Mouse (Mus musculus) lung, postnatal 0 days (tissue): Measurements from ENCODE around the gene Sephs2. TPM values are rescaled to one million over a fixed set of nuclear protein-coding genes. Genes with fewer than 3 reads are reported as not detected.
A peak's percentile ranks its signal among the peaks of the same experiment; 100 is the strongest.

ENCODE experiments used
- ATAC-seq: fragments of 200-750 bp; cut with Nextera tagmentation; 2 replicates; pipeline ENCODE4 v1.8.0; 2017; ENCODE audit warnings: moderate library complexity
- DNase-seq: peaks from one replicate; pipeline ENCODE4 v3.0.0-alpha.2; 2016; ENCODE audit warnings: low spot score
- H3K27ac ChIP-seq: fragments of 300-500 bp; sonication (generic); 2 replicates; pipeline ENCODE4 v1.5.1; 2014; ENCODE audit warnings: antibody characterized with exemption, mild to moderate bottlenecking, low read length, mixed read lengths
- H3K27me3 ChIP-seq: fragments of 300-500 bp; sonication (generic); replicated peaks from 2 replicates; pipeline ENCODE4 v1.6.1; 2014; ENCODE audit warnings: low read length, mixed read lengths; ENCODE audit not compliant: insufficient read depth
- H3K36me3 ChIP-seq: fragments of 300-500 bp; sonication (generic); 2 replicates; pipeline ENCODE4 v1.6.1; 2014; ENCODE audit warnings: low read length, mixed read lengths; ENCODE audit not compliant: insufficient read depth
- H3K4me1 ChIP-seq: fragments of 300-500 bp; sonication (generic); 2 replicates; pipeline ENCODE4 v1.6.1; 2014; ENCODE audit warnings: antibody characterized with exemption, low read depth, low read length, mixed read lengths; ENCODE audit not compliant: insufficient read depth
- H3K4me2 ChIP-seq: fragments of 300-500 bp; sonication (generic); replicated peaks from 2 replicates; pipeline ENCODE4 v1.6.1; 2014; ENCODE audit warnings: low read depth, mild to moderate bottlenecking, low read length, moderate library complexity, mixed read lengths
- H3K4me3 ChIP-seq: fragments of 300-500 bp; sonication (generic); 2 replicates; pipeline ENCODE4 v1.5.1; 2014; ENCODE audit warnings: low read depth, low read length
- H3K9ac ChIP-seq: fragments of 300-500 bp; sonication (generic); replicated peaks from 2 replicates; pipeline ENCODE4 v1.6.1; 2014; ENCODE audit warnings: low read depth, mild to moderate bottlenecking
- H3K9me3 ChIP-seq: fragments of 300-500 bp; sonication (generic); 2 replicates; pipeline ENCODE4 v1.6.1; 2016; ENCODE audit warnings: low read length, mixed read lengths
- CTCF ChIP-seq: IDR thresholded peaks from 2 replicates; pipeline ENCODE4 v1.5.1; 2016; ENCODE audit warnings: antibody characterized with exemption, mild to moderate bottlenecking
- EP300 ChIP-seq: IDR thresholded peaks from 2 replicates; pipeline ENCODE4 v1.6.1; 2016; ENCODE audit warnings: antibody characterized with exemption, mild to moderate bottlenecking, control low read depth
- WGBS: fragments of 180-500 bp; shearing (Covaris S2); extraction: QIAGEN DNeasy Blood & Tissue Kit; methylation state at CpG from one replicate; pipeline ENCODE4 v1.1.7; 2014; 5-methylcytosine and 5-hydroxymethylcytosine counted together
- polyA plus RNA-seq: library from polyadenylated mRNA; unstranded; fragments of >200 nt; fragmentation: Nextera tagmentation; extraction: Ambion mirVana; gene quantifications from 2 replicates; pipeline ENCODE4 v1.2.1, GENCODE M21; 2015

Gene Sephs2
- polyA plus RNA-seq, 1 experiment from 2014 or later: 59.4 TPM

- Histone ChIP-seq H3K4me1 (peaks cover 3% of the 10 kb centered on the region; the same call in 1 of the 2 replicates), H3K27me3 (no peaks in the 10 kb centered on the region), H3K36me3 (no peaks in the 10 kb centered on the region), H3K9ac (no peak overlapping the region), H3K4me2 (no peak overlapping the region), H3K4me3 (no peak overlapping the region), H3K9me3 (no peaks in the 10 kb centered on the region), H3K27ac (no peak overlapping the region; the same call in 1 of the 2 replicates)
- TF ChIP-seq EP300 (no peak), CTCF (no peak)
- ATAC-seq (no peak), DNase-seq (peak; percentile 47)
- 56% methylated on average over 10 of the region's 10 CpGs for WGBS
Observed at GRCm38 (mm10) chr7:127262218-127262961, 11.5 kb downstream of the Sephs2 start.

GRCm38 (mm10) chr7:127260309-127261111 is 13.3 kb downstream of the Sephs2 start, which contains the start of gene Dctpp1:
Dctpp1 (minus strand) TSS chr7:127260709.
- Histone ChIP-seq H3K27ac (0 out of 2 replicates have a peak within 1 kb of the TSS, but pooled peaks have one; percentile 11), H3K36me3 (no peaks in the 10 kb centered on the region), H3K9me3 (no peaks in the 10 kb centered on the region), H3K4me3 (peak within 1 kb of the TSS; percentile 53), H3K9ac (peak within 1 kb of the TSS; percentile 39), H3K4me1 (peaks cover 3% of the 10 kb centered on the region; the same call in 1 of the 2 replicates), H3K27me3 (no peaks in the 10 kb centered on the region), H3K4me2 (peak within 1 kb of the TSS; percentile 66)
- peak; percentile 88 for TF ChIP-seq CTCF
- peak; percentile 67; the same call in 1 of the 2 replicates for TF ChIP-seq EP300
- DNase-seq (peak; percentile 100), ATAC-seq (peak; percentile 99)
- under 1% methylated on average over 50 of the region's 50 CpGs for WGBS

DNA sequence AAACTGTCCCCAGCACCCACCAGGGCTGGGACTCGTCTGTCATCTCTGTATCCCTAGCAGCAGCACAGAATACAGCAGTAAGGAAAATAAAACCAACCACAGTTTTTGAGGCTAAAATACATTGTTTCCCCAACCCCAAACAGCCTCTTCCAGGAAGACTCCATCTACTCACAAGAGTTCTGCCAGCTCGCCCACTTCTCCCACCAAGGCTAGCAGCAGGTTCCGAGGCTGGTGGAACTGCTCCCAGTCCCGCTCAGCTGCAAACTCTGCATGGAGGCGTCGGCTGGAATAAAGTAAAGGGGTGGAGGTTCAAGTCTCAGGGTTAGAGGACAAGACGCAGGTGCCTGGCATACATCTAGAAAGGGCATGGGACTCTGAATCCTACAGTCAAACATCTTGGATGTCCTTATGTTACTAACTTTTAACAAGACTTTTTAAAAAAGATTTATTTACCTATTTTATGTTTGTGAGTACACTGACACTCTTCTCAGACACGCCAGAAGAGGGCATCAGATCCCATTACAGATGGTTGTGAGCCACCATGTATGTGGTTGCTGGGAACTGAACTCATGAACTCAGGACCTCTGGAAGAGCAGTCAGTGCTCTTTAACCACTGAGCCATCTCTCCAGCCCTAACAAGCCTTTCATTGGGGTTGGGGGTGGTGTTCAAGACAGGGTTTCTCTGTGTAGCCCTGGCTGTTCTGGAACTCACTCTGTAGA is 14.5 kb downstream of the Sephs2 start:
- TF ChIP-seq CTCF: peak; percentile 17; the same call in 1 of the 2 replicates
- no peak for TF ChIP-seq EP300
- Histone ChIP-seq H3K27ac (no peak overlapping the region), H3K9me3 (no peaks in the 10 kb centered on the region), H3K4me2 (no peak overlapping the region), H3K27me3 (no peaks in the 10 kb centered on the region), H3K4me1 (peaks cover 7% of the 10 kb centered on the region; the same call in 1 of the 2 replicates), H3K9ac (no peak overlapping the region), H3K36me3 (no peaks in the 10 kb centered on the region), H3K4me3 (no peak overlapping the region)
- WGBS: 69% methylated on average over 8 of the region's 8 CpGs
- no peak for DNase-seq
- ATAC-seq: no peak

DNA sequence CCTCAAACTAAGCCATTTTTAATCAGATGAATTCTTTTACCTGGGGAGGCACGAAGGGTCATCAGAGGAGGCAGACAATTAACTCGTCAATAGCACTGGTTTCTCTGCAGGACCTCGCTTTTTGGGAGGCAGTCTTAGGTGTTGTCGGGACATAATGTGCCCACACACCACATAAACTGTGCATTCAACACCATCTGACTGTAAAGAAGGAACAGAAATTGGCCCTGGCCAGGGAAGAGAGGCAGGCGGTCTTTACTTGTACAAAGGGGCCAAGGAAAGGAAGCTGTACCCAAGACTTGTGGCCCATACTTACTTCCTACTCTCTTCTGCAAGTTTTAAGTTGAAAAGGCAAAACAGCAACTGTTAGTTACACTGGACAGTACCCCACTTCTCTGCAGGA is 17.3 kb downstream of the Sephs2 start:
- DNase-seq: no peak
- Histone ChIP-seq H3K27me3 (no peaks in the 10 kb centered on the region), H3K9ac (no peak overlapping the region), H3K36me3 (no peaks in the 10 kb centered on the region), H3K4me1 (peaks cover 7% of the 10 kb centered on the region; the same call in 1 of the 2 replicates), H3K4me3 (no peak overlapping the region), H3K4me2 (no peak overlapping the region), H3K9me3 (no peaks in the 10 kb centered on the region), H3K27ac (no peak overlapping the region)
- WGBS: 81% methylated on average over 5 of the region's 5 CpGs
- no peak for TF ChIP-seq EP300
- TF ChIP-seq CTCF: no peak
- no peak for ATAC-seq

- Histone ChIP-seq H3K27ac (no peak overlapping the region), H3K4me2 (no peak overlapping the region), H3K4me3 (no peak overlapping the region), H3K36me3 (no peaks in the 10 kb centered on the region), H3K4me1 (peaks cover 7% of the 10 kb centered on the region; the same call in 1 of the 2 replicates), H3K27me3 (no peaks in the 10 kb centered on the region), H3K9ac (no peak overlapping the region), H3K9me3 (no peaks in the 10 kb centered on the region)
- DNase-seq (no peak), ATAC-seq (no peak)
- WGBS: 84% methylated on average over 2 of the region's 2 CpGs
- TF ChIP-seq EP300 (no peak), CTCF (no peak)
Observed at GRCm38 (mm10) chr7:127255965-127256364, 17.9 kb downstream of the Sephs2 start.
